Mouse (Mus musculus) CH12.LX (cell line): ENCODE data around the gene Chrne. TPM values are rescaled to one million over a fixed set of nuclear protein-coding genes. Genes with fewer than 3 reads are reported as not detected.
A peak's percentile ranks its signal among the peaks of the same experiment; 100 is the strongest.

Experiments used
- DNase-seq: peaks from one replicate; pipeline ENCODE4 v3.0.0-alpha.2; 2013; ENCODE audit errors: extremely low read depth
- H3K27ac ChIP-seq: 2 replicates; pipeline ENCODE4 v1.5.1; 2012; ENCODE audit warnings: low read depth, mild to moderate bottlenecking, control low read depth, moderate library complexity; ENCODE audit not compliant: insufficient read depth
- H3K27me3 ChIP-seq: replicated peaks from 2 replicates; pipeline ENCODE3; 2012; ENCODE audit warnings: inconsistent platforms
- H3K36me3 ChIP-seq, 2 experiments: replicated peaks in 1 of 2; 2 replicates each; pipeline versions ENCODE3 to v1.6.1; 2012; ENCODE audit warnings: inconsistent platforms in 1 of 2, low read length in 1 of 2, mild to moderate bottlenecking in 1 of 2, mixed read lengths in 1 of 2, moderate library complexity in 1 of 2; ENCODE audit not compliant: control insufficient read depth in 1 of 2, insufficient read depth in 1 of 2
- H3K4me1 ChIP-seq, 2 experiments: 2 replicates each; pipeline ENCODE4 v1.6.1; 2012; ENCODE audit warnings: inconsistent platforms in 1 of 2, moderate library complexity in 1 of 2; ENCODE audit not compliant: insufficient read depth in 2 of 2, control insufficient read depth in 1 of 2
- H3K4me2 ChIP-seq: 2 replicates; pipeline ENCODE4 v1.6.1; 2012; ENCODE audit warnings: low read depth, mild to moderate bottlenecking, control low read depth; ENCODE audit not compliant: poor library complexity, insufficient read depth, severe bottlenecking
- H3K4me3 ChIP-seq, 3 experiments: fragments of 150-350 bp in 1 of 3; sonication (generic) in 1 of 3; replicated peaks in 1 of 3; 2 replicates each; pipeline versions ENCODE3 to v1.5.1; 2011 to 2012; ENCODE audit warnings: low read depth in 2 of 3, low read length in 2 of 3, mild to moderate bottlenecking in 2 of 3, moderate library complexity in 2 of 3, control low read depth in 1 of 3, improper control_type of control experiment in 1 of 3, inconsistent platforms in 1 of 3, mixed read lengths in 1 of 3; ENCODE audit not compliant: poor library complexity in 1 of 3
- H3K79me2 ChIP-seq: replicated peaks from 2 replicates; pipeline ENCODE4 v1.6.1; 2012; ENCODE audit warnings: mild to moderate bottlenecking, moderate library complexity; ENCODE audit not compliant: control insufficient read depth, poor library complexity, insufficient read depth, severe bottlenecking; ENCODE audit errors: extremely low read depth
- H3K9ac ChIP-seq: 2 replicates; pipeline ENCODE4 v1.6.1; 2012; ENCODE audit warnings: low read depth, mild to moderate bottlenecking, control low read depth, moderate library complexity; ENCODE audit not compliant: insufficient read depth
- H3K9me3 ChIP-seq: replicated peaks from 2 replicates; pipeline ENCODE3; 2012; ENCODE audit warnings: low read length, inconsistent platforms, mixed read lengths
- CHD1 ChIP-seq: IDR thresholded peaks from 2 replicates; pipeline ENCODE4 v1.6.1; 2012; ENCODE audit warnings: low read depth, low read length, improper control_type of control experiment, inconsistent platforms
- CHD2 ChIP-seq: IDR thresholded peaks from 2 replicates; pipeline ENCODE4 v1.6.1; 2011; ENCODE audit warnings: low read length, improper control_type of control experiment
- CTCF ChIP-seq, 2 experiments: IDR thresholded peaks in 1 of 2; conservative IDR thresholded peaks in 1 of 2; 2 replicates each; pipeline ENCODE4 v1.5.1; 2011 to 2012; ENCODE audit warnings: low read depth in 2 of 2, low read length in 2 of 2, improper control_type of control experiment in 1 of 2, inconsistent platforms in 1 of 2, mild to moderate bottlenecking in 1 of 2, moderate library complexity in 1 of 2
- IRF4 ChIP-seq: IDR thresholded peaks from 2 replicates; pipeline ENCODE4 v1.6.1; 2014; ENCODE audit warnings: low read depth, mild to moderate bottlenecking, inconsistent platforms, low read length, improper control_type of control experiment
- KAT2A ChIP-seq: IDR thresholded peaks from 2 replicates; pipeline ENCODE4 v1.6.1; 2012; ENCODE audit warnings: low read length, improper control_type of control experiment, inconsistent platforms; ENCODE audit not compliant: insufficient replicate concordance
- MAX ChIP-seq: IDR thresholded peaks from 2 replicates; pipeline ENCODE4 v1.6.1; 2011; ENCODE audit warnings: low read length, improper control_type of control experiment
- MAZ ChIP-seq: IDR thresholded peaks from 2 replicates; pipeline ENCODE4 v1.6.1; 2012; ENCODE audit warnings: low read depth, mild to moderate bottlenecking, inconsistent platforms, low read length, improper control_type of control experiment, moderate library complexity
- MEF2A ChIP-seq: IDR thresholded peaks from 2 replicates; pipeline ENCODE4 v1.6.1; 2014; ENCODE audit warnings: low read depth, mild to moderate bottlenecking, inconsistent platforms, low read length, improper control_type of control experiment, borderline replicate concordance
- MXI1 ChIP-seq: IDR thresholded peaks from 2 replicates; pipeline ENCODE4 v1.6.1; 2011; ENCODE audit warnings: mild to moderate bottlenecking, low read depth, low read length, improper control_type of control experiment
- MYC ChIP-seq: IDR thresholded peaks from 2 replicates; pipeline ENCODE4 v1.6.1; 2011; ENCODE audit warnings: low read depth, mild to moderate bottlenecking, improper control_type of control experiment, low read length
- NELFE ChIP-seq: IDR thresholded peaks from 2 replicates; pipeline ENCODE4 v1.6.1; 2011; ENCODE audit warnings: low read depth, low read length, improper control_type of control experiment
- RAD21 ChIP-seq: IDR thresholded peaks from 2 replicates; pipeline ENCODE4 v1.6.1; 2011; ENCODE audit warnings: low read depth, mild to moderate bottlenecking, low read length, improper control_type of control experiment, moderate library complexity
- SMC3 ChIP-seq: IDR thresholded peaks from 2 replicates; pipeline ENCODE4 v1.6.1; 2011; ENCODE audit warnings: low read depth, low read length, improper control_type of control experiment
- ZC3H11A ChIP-seq: IDR thresholded peaks from 2 replicates; pipeline ENCODE4 v1.6.1; 2012; ENCODE audit warnings: low read depth, mild to moderate bottlenecking, inconsistent platforms, low read length, improper control_type of control experiment
- ZNF384 ChIP-seq: IDR thresholded peaks from 2 replicates; pipeline ENCODE4 v1.6.1; 2012; ENCODE audit warnings: low read depth, low read length, improper control_type of control experiment, inconsistent platforms
- dilution Hi-C: fragments of 300-500 bp; cut with MboI; formaldehyde crosslinking; loops from 2 replicates; pipeline ENCODE4 v1.14.3; 2020; ENCODE audit warnings: low sequenced_read_pairs; ENCODE audit not compliant: extremely low pct_unique_long_range_greater_than_20kb, extremely low pct_ligation_motif_present
- in situ Hi-C: fragments of 300-500 bp; cut with MboI; formaldehyde crosslinking; loops from 3 replicates; pipeline ENCODE4 v1.14.3; 2019; ENCODE audit warnings: low sequenced_read_pairs, low pct_ligation_motif_present, low pct_unique_long_range_greater_than_20kb, mixed read lengths
- polyA plus RNA-seq: library from polyadenylated mRNA; unstranded; fragments of >175 nt; gene quantifications from 2 replicates; pipeline ENCODE4 v1.2.1, GENCODE M21; 2012; ENCODE audit warnings: low read depth; ENCODE audit not compliant: insufficient read length
- total RNA-seq, 2 experiments: library from RNA; depleted of rRNA; stranded (reverse); fragments of 300-350 nt in 1 of 2; fragments of >200 nt in 1 of 2; gene quantifications; 2 replicates each; pipeline ENCODE4 v1.2.3; 2012 to 2014

Gene Chrne
- total and polyA plus RNA-seq, 3 experiments = not detected

GRCm38 (mm10) chr11:70606717-70607116, 12.3 kb downstream of the Chrne start:
- peaks cover 0 to 5% of the 10 kb centered on the region in 2 experiments; a peak in 2 of 4 replicates for H3K4me1 ChIP-seq
- no peaks in the 10 kb centered on the region for H3K27me3 ChIP-seq
- H3K79me2 ChIP-seq = no peaks in the 10 kb centered on the region
- H3K9me3 ChIP-seq = no peaks in the 10 kb centered on the region
- DNase-seq = no peak
- in situ Hi-C loops = loop anchor here (5.0 to 25.0 kb wide), 2 partner anchors 89 to 369 kb away; partner anchors contain the start of genes 0610010K14Rik, Bcl6b, Gltpd2 and Gm21988
- H3K4me2 ChIP-seq = no peak overlapping the region
- dilution Hi-C loops = no loop called here
- H3K4me3 ChIP-seq = no peak overlapping the region
- no peak overlapping the region for H3K27ac ChIP-seq
- no peak overlapping the region for H3K9ac ChIP-seq
- peaks cover 89 to 100% of the 10 kb centered on the region in 2 experiments for H3K36me3 ChIP-seq
- no peak for TF ChIP-seq IRF4
- no peak for TF ChIP-seq RAD21
- TF ChIP-seq MAZ = no peak
- TF ChIP-seq CHD2 = no peak
- no peak for TF ChIP-seq KAT2A

GRCm38 (mm10) chr11:70605024-70605566, 13.9 kb downstream of the Chrne start:
- Histone ChIP-seq H3K79me2 (no peaks in the 10 kb centered on the region), H3K36me3 (peaks cover 80 to 96% of the 10 kb centered on the region in 2 experiments), H3K4me1 (peaks cover 0 to 18% of the 10 kb centered on the region in 2 experiments; a peak in 3 of 4 replicates), H3K9ac (no peak overlapping the region), H3K27me3 (no peaks in the 10 kb centered on the region), H3K4me2 (no peak overlapping the region), H3K27ac (no peak overlapping the region), H3K4me3 (no peak overlapping the region), H3K9me3 (no peaks in the 10 kb centered on the region)
- dilution Hi-C loops (no loop called here), in situ Hi-C loops (loop anchor here (5.0 to 25.0 kb wide), 2 partner anchors 88 to 368 kb away; partner anchors contain the start of genes 0610010K14Rik, Bcl6b, Gltpd2 and Gm21988)
- TF ChIP-seq NELFE (peak; percentile 66; the same call in 1 of the 2 replicates), SMC3 (peak; percentile 99), MAZ (no peak), MYC (peak; percentile 76), ZNF384 (peak; percentile 45; the same call in 1 of the 2 replicates), CTCF (conservative IDR thresholded peaks at IDR 0.05 in 1 of 2, IDR thresholded peaks at IDR 0.05 in 1 of 2; ENCODE audit: low read depth in 2 of 2, low read length in 2 of 2) (peak; percentile 97 to 99), ZC3H11A (peak; percentile 95), CHD1 (no peak), IRF4 (peak; percentile 63), MXI1 (no peak), MAX (0 out of 2 replicates have a peak, but pooled peaks have one; percentile 12), CHD2 (no peak), MEF2A (peak; percentile 29; the same call in 1 of the 2 replicates)
- peak; percentile 84 for DNase-seq
